Mouse (Mus musculus): ENCODE data around the gene Gm3486. TPM values are rescaled to one million over a fixed set of nuclear protein-coding genes. Genes with fewer than 3 reads are reported as not detected.

Gm3486 gene
- polyA plus RNA-seq (2015; fragmentation: Nextera tagmentation; extraction: Ambion mirVana) = not detected in 2 replicates

DNA sequence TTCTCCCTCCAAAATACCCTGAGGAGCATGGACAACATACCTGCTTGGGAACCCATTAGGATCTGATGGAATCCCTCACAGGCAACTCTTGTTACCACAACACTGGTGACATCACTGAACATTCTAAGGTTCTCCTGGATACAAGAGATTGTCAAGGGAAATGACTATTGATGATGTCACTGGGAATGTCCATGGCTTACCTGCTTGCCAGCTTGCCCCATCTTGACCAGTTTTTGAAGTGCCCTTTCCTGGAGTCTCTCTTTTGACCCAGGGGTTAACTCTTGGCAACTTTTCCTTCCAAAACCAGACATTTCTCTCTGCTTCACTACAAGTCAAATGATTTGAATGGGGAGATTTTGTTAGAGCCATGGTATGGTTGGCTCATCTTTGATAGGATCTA lies at the start of gene Gm3486:
Gene Gm3486 (minus strand): TSS at position 101 of the 400 bp plus-strand sequence.

DNA sequence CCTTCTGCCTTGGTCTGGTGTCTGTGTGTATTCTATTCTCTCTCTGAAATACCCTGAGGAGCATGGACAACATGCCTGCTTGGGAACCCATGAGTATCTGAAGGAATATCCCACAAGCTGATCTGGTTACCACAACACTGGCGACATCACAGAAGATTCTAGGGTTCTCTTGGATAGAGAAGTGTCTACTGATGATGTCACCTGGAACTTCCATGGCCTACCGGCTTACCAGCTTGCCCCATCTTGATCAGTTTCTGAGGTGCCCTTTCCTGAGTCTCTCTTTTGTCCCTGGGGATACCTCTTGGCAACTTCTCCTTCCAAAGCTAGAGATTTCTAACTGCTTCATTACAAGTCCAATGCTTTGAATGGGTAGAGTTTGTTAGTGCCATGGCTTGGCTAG lies 35.9 kb downstream of the Gm3486 start, which contains the start of gene Gm7954:
Gene Gm7954 (minus strand): TSS at position 101 of the 400 bp plus-strand sequence.

Other genes starting within 250 kb of the Gm3486 start
- not detected in 2 replicates for gene Gm2832, start 210.7 kb downstream of the Gm3486 start, polyA plus RNA-seq (2015; fragmentation: Nextera tagmentation; extraction: Ambion mirVana)
- gene Gm5798, start 140.9 kb downstream of the Gm3486 start, polyA plus RNA-seq (2015; fragmentation: Nextera tagmentation; extraction: Ambion mirVana) = not detected in 2 replicates
- gene Gm7945, start 103.1 kb downstream of the Gm3486 start, polyA plus RNA-seq (2015; fragmentation: Nextera tagmentation; extraction: Ambion mirVana) = not detected in 2 replicates
- not detected in 2 replicates for gene Gm6482, start 81.2 kb downstream of the Gm3486 start, polyA plus RNA-seq (2015; fragmentation: Nextera tagmentation; extraction: Ambion mirVana)
- gene Gm7954, start 36.0 kb downstream of the Gm3486 start, polyA plus RNA-seq (2015; fragmentation: Nextera tagmentation; extraction: Ambion mirVana) = not detected in 2 replicates
- not detected in 2 replicates for gene Gm7970, start 66.1 kb upstream of the Gm3486 start, polyA plus RNA-seq (2015; fragmentation: Nextera tagmentation; extraction: Ambion mirVana)
- gene 1700049E17Rik2, start 83.7 kb upstream of the Gm3486 start, polyA plus RNA-seq (2015; fragmentation: Nextera tagmentation; extraction: Ambion mirVana) = not detected in 2 replicates
- gene Gm3072, start 135.1 kb upstream of the Gm3486 start, polyA plus RNA-seq (2015; fragmentation: Nextera tagmentation; extraction: Ambion mirVana) = not detected in 2 replicates
- gene Gm3676, start 157.0 kb upstream of the Gm3486 start, polyA plus RNA-seq (2015; fragmentation: Nextera tagmentation; extraction: Ambion mirVana) = not detected in 2 replicates
- not detected in 2 replicates for gene Gm8068, start 212.4 kb upstream of the Gm3486 start, polyA plus RNA-seq (2015; fragmentation: Nextera tagmentation; extraction: Ambion mirVana)